Mouse (Mus musculus) CD4-positive, CD25-positive, alpha-beta regulatory T cell, adult 4 months (primary cell): ENCODE data around the gene 4930568D16Rik. TPM values are rescaled to one million over a fixed set of nuclear protein-coding genes. Genes with fewer than 3 reads are reported as not detected.

Source experiments
- ATAC-seq: one replicate; pipeline ENCODE4 v1.8.0; 2017
- polyA plus RNA-seq, 2 experiments: library from polyadenylated mRNA; unstranded; fragments of 100-300 nt; shearing (Covaris generic); gene quantifications; one replicate each; pipeline ENCODE4 v1.2.1; 2017

Gene 4930568D16Rik
- polyA plus RNA-seq, result not detected

DNA sequence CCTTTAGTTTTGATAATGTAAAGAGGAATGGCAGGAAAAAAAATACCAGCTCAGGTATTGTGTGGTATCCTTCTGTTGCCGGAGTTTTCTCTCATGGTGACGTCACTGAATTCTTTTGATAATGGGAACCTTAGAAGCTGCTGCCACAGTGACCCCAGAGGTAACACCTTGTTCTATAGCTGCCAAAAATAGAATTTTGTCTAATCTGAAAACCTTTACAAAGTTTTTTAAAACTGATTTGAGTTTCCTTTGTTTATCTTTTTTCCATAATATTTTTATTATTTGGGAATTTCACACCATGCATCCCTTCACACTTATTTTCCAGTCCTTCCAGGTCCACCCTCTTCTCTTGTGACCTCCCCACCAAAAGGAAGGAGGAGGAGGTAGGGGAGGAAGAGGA is at the start of gene 4930568D16Rik:
Gene 4930568D16Rik (minus strand): TSS at position 101 of the 400 bp plus-strand sequence.
- ATAC-seq, result no peak

DNA sequence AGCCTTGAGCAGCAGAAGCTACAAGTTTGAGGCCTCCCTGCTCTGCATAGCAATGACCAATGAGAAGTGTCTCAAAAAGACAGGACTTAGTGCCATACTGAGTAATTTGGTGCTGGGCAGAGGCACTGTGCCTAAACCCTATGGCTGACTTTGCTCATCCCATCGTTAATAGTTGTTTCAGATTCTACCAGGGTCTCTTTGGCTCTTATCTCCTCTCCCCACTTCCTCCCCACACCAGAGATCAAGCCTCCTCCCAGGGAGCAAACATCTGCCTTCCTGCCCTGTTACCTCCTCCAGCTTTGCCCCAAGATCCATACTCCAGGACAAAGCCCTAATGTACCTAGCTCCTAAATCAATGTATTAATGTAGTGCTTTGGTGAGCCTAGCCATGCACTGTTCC is 49.7 kb upstream of the 4930568D16Rik start:
- ATAC-seq, result no peak

DNA sequence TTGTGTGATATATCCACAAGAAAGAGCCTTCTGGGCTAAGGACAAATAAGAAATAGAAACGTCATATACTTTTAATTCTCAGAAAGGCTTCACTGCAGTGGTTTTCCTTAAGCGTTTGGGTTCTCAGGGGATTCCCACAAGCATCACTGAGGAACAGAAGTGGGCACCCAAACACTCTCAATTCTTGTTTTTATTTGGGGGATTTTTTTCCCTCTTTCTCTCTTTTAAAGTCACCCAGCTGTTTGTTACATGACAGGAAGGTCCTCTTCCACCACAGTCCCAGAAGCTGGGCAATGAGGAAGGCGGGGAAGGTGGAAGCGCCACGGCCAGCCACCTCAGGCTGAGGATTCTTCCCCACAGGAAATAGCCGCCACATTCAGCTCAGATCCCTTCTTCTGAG is 48.9 kb upstream of the 4930568D16Rik start:
- ATAC-seq, result peak; percentile 7

GRCm38 (mm10) chr2:35412810-35413209 is 45.3 kb upstream of the 4930568D16Rik start:
- ATAC-seq, result peak; percentile 19

GRCm38 (mm10) chr2:35412246-35412645 is 44.7 kb upstream of the 4930568D16Rik start:
- peak; percentile 34 for ATAC-seq

DNA sequence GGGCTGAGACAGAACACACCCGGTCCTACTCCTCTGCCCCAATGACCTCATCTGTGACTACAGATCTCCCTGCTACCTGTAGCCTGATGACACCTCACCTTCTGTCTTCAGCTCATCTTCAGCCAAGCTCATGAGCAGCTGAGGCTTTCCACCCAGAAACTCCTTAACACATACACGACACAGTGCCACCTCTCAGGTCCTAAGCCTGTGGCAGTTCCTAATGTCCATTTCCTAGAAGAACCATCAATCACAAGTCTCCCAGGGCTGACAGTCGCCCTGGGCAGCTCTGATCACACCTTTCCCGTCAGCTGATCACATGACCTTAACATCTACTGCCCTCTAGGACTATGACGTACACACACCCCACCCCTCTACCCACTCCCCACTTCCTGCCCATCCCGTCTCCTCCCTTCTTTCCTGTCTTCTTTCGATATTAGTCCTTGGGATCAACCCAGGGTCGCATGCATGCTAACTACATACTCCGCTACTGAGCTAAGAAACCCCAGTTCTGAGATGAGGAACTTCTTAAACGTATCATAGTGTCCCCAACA is 44.2 kb upstream of the 4930568D16Rik start:
- ATAC-seq, result peak; percentile 50

DNA sequence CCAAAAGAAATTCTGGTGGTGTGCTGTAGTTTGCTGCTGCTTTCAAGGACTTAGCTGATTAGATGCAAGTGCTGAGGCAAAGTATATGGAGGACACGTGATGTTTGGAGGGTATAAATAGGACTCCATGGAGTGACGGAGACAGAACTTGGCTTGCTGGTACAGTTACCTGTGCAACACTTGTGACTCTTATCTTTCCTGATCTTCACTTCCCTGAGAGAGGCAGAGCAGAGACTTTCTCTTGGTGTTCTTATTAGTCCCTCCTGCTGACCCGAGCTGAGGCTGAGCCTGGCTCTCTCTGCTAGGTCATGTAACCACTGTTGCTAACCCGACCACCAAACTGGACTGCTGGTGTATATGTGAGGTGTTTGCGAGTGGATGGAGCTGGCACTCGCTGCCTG is 41.9 kb upstream of the 4930568D16Rik start:
- no peak for ATAC-seq

DNA sequence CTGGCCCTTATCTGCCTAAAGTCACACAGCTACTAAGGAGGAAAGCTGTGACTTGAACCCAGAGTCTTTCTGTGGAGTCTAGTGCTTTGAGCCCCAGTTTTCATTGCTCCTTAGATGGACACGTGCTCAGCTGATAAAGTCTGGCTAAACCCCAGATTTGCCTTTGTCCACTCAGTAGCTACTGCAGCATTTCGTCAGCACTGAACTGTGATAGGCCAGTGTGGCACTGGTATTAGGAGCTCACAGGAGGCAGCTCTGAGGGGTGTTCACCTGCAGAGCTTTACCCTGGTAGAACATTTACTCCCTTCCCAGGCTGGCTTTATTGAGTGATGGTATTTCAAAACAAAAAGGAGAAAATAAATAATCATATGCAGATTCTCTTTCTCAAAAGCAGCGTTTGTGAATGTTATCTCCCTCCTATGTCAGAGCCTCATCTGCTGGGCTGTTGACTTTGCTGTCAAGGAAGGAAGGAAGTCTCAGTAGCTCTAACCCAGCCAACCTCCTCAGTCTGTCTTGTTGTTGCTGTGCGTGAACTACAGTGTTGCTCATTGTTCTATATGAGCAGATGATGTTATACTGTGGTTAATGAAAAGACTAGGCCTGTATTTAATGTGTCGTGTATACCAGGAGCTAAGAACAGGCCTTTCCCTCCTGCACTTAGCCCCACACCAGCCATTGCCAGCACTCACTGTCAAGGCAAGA is 41.0 kb upstream of the 4930568D16Rik start:
- peak; percentile 64 for ATAC-seq

GRCm38 (mm10) chr2:35407878-35408277 is 40.3 kb upstream of the 4930568D16Rik start:
- no peak for ATAC-seq

DNA sequence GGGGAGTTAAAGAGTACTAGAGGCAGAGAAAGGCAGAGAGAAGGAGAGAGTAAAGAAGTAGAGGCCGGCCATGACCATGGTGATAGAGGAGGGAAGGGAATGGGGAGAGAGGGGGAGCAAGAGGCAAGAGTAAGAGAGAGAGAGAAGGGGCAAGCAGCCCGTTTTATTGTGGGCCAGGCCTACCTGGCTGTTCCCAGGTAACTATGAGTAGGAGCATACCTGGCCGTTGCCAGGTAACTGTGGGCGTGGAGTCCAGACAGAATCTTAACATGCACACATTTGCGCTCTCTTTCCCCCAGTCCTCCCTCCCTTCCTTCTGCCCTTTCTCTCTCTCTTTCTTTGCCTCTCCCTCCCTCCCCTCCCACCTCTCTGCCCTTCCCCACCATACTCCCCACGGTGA is 39.7 kb upstream of the 4930568D16Rik start:
- no peak for ATAC-seq

DNA sequence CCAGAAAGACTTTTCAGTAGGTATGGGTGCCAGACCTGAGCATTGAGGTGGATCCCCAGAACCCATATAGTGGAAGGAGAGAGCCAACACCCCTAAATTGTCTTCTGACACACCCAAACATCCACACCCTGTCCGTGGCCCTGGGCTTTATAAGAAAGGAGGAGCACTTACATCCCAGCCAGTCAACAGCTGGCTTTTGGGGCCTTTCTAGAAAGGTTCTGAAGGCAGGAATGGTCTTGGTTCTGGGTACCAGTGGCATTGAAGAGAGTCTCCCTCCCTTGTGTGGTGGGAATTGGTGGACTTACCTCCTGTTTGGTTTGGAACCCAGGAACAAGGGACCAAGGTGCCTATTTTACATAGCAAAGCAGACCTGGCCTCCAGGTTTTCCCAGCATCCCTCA is 39.1 kb upstream of the 4930568D16Rik start:
- no peak for ATAC-seq

- no peak for ATAC-seq
These were observed 34.9 kb upstream of the 4930568D16Rik start for GRCm38 (mm10) chr2:35402391-35402790.

GRCm38 (mm10) chr2:35400739-35401138 is 33.2 kb upstream of the 4930568D16Rik start:
- no peak for ATAC-seq

DNA sequence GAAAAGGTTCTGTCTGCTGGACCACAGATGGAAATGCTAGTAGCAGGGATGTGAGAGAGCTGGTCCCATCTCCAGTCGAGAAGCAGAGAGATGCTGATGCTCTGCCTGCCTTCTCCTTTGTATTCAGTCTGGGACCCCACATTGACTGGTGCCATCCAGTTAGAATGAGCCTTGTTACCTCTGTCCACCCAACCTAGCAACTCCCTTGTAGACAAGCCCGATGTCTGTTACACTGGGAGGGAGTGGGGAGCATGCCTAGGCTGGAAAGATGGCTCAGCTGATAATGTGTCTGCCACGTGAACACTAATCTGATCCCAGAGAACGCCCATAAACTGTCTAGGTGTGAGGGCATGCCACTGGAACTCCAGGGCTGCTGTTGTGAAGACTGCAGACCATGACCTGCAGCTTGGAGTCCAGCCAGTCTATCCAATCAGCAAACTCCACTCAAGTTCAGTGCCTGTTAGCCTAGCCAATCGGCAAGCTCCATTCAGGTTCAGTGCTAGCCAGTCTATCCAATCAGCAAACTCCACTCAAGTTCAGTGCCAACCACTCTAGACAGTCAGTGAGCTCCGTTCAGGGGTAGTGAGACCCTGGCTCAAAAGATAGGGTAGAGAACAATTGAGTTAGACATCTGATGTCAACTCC is 30.8 kb upstream of the 4930568D16Rik start:
- no peak for ATAC-seq

- peak; percentile 92 for ATAC-seq
These were observed 30.2 kb upstream of the 4930568D16Rik start for GRCm38 (mm10) chr2:35397590-35398173.

DNA sequence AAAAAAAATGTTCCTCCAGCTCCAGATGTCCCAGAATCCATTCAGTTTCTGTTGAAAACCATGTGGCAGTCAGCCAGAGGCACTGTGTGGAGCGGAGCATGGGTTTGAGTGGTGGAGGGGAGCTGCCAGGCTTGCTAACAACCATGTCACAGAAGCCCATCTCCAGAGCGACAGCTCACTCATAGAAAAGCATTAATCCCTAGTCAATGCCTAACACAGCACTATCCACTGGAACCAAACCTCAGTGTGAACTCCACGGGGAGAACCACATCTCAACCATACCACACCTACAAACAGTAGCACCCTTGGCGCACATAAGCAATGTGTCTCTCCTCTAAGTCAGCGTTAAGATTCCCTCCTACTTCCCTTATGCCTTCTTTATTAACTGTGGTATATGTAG is 29.6 kb upstream of the 4930568D16Rik start, which contains the start of gene 4930402F06Rik:
Gene 4930402F06Rik (minus strand): TSS at position 80 of the 400 bp plus-strand sequence.
- no peak for ATAC-seq

DNA sequence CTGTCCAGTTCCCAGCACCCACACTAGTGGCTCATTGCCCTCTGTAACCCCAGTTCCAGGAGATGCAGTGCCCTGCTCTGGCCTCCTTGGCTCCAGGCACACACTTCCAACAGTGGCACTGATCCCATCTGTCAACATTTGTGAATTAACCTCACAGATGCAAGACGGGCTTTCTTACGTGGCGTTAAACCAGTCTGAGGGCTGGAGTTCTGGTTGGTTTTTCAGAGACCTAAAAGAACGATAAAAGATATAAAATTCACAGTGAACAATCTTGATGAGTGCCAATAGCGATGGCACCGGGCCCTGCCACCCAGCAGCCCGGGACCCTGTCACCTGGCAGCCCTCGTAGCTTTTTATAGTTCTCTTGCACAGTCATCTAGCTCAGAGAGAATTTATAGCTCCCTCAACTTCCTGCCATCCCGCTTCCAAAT is 17.9 kb upstream of the 4930568D16Rik start:
- no peak for ATAC-seq

DNA sequence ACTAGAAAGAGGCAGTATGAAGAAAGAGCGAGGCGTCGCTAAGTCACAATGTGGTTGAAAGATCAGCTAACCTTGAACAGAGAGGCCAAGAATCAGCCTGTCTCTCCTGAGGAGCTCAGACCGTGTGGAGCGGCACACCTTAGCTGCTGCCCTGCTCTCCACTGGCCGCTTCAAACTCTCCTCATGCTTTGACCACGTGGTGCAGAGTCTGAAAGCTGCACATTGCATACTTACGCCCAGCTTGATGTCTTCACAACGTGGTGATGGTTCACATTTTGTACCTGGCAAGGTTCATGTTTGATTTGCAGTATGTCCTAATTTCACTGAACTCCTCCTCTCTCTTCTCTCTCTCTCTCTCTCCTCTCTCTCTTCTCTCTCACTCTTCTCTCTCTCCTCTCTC is 11.8 kb upstream of the 4930568D16Rik start:
- no peak for ATAC-seq

- no peak for ATAC-seq
These were observed 10.1 kb upstream of the 4930568D16Rik start for GRCm38 (mm10) chr2:35377600-35377999.

DNA sequence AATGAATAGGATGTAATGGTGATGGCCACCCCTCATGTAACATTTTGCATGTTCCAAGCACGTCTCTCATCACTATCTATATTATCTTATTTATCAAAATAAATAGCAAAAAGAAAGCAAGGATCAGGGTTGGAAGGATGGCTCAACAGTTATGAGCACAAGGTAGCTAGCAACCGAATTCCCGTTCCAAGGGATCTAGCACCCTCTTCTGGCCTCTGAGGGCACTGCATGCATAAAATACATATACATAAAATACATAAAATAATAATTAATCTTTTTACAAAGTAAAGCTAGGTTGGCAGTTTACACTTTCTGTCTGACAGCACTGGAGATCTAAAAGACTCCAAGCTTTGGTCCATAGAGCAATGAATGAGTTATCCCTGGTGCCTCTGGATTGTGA is 5.5 kb upstream of the 4930568D16Rik start:
- no peak for ATAC-seq

DNA sequence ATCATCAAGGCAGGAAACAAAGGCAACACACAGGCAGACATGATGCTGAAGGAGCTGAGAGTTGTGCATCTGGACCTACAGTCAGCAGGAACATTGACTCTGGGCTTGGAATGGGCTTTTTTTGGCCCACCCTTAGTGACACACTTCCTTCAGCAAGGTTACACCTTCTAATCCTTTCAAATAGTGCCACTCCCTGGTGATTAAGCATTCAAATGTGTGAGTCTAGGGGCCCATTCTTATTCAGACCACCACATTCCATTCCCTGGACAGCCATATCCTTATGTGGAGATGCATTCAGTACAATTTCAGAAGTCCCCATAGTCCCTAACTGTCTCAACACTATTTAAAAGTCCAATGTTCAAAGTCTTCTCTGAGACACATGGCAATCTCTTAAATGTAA is 3.2 kb upstream of the 4930568D16Rik start:
- ATAC-seq, result no peak

GRCm38 (mm10) chr2:35349184-35349583 is 18.3 kb downstream of the 4930568D16Rik start:
- ATAC-seq, result peak; percentile 62

DNA sequence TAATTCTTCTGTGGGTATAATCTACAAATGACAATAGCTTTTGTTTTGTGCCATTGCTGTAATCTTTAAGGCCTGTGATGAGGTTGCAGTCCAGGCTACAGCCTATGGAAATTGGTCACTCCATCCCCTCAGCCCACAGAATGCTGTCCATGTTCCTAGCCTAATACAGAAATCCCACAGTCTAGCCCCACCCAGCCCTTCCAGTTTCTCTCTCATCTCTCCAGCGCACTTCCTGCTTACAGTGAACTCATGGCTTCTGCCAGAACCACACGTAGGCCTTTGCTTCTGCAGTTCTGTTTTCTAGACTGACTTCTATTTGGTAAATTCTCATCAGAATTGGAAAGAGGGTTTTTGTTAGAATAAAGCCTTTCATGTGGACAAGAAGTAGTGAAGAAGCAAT is 21.5 kb downstream of the 4930568D16Rik start:
- ATAC-seq, result no peak

- ATAC-seq, result no peak
These were observed 24.9 kb downstream of the 4930568D16Rik start for GRCm38 (mm10) chr2:35342605-35343004.
